Mouse (Mus musculus) embryonic fibroblast, embryonic 13.5 days (primary cell): ENCODE measurements at regions not wholly inside any gene's neighbourhood (a gene's known extent, or its start where the extent isn't known, plus 50 kb on each side); places are given as distances from the start of the nearest gene placed in this dataset.

Experiments
- H3K27ac ChIP-seq: 2 replicates; pipeline ENCODE4 v1.5.1; 2012; ENCODE audit warnings: low read length, control low read depth, inconsistent platforms; ENCODE audit not compliant: insufficient read depth
- H3K4me1 ChIP-seq: 2 replicates; pipeline ENCODE4 v1.6.1; 2011; ENCODE audit warnings: low read length; ENCODE audit not compliant: control insufficient read depth, insufficient read depth
- H3K4me3 ChIP-seq: 2 replicates; pipeline ENCODE4 v1.5.1; 2011; ENCODE audit warnings: mild to moderate bottlenecking, control low read depth, low read length; ENCODE audit not compliant: insufficient read depth
- CTCF ChIP-seq: IDR thresholded peaks from 2 replicates; pipeline ENCODE4 v1.5.1; 2011; ENCODE audit warnings: mild to moderate bottlenecking, control low read depth, low read length, moderate library complexity, borderline replicate concordance; ENCODE audit not compliant: insufficient read depth
- POLR2A ChIP-seq: IDR thresholded peaks from 2 replicates; pipeline ENCODE4 v1.6.1; 2011; ENCODE audit warnings: low read depth, mild to moderate bottlenecking, control low read depth, low read length, moderate library complexity

DNA sequence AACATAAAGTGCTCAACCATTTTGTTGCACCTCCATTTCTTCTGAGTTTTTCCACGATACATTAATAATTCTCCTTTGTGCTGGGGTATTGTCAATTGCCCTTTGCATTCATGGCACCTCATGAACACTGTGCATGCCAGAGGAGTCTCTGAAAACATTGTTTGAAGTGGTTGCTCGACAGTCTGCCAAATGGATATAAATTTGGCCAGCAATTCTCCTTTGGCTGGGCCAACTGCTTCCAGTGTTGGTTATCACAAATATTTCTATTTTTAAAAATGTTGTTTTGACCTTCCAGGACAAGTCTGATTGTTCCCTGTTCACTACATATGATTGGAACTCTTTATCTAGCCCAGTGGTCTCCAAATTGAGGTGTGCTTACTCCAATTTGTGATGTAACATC is 184.1 kb upstream of the 9630041A04Rik start:
- Histone ChIP-seq H3K4me3 (no peak overlapping the region), H3K27ac (no peak overlapping the region), H3K4me1 (no peaks in the 10 kb centered on the region)
- TF ChIP-seq CTCF (no peak), POLR2A (no peak)

DNA sequence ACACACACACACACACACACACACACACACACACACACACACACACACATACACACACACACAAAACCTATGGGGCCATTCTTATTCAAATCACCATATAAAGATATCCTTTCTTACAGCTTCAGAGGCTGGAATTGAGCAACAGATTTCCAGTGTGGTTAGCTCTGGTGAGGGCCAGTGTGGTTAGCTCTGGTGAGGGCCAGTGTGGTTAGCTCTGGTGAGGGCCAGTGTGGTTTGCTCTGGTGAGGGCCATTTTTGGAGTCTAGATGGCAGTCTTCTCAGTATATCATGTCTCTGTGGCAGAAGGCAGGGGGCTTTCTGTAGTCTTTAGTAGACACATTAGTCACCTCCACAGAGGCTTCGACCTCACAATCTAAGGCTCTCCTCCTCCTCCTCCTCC is 191.5 kb upstream of the 9630041A04Rik start:
- H3K4me1 ChIP-seq: no peaks in the 10 kb centered on the region
- H3K4me3 ChIP-seq: no peak overlapping the region
- TF ChIP-seq CTCF: no peak
- no peak for TF ChIP-seq POLR2A
- H3K27ac ChIP-seq: no peak overlapping the region

DNA sequence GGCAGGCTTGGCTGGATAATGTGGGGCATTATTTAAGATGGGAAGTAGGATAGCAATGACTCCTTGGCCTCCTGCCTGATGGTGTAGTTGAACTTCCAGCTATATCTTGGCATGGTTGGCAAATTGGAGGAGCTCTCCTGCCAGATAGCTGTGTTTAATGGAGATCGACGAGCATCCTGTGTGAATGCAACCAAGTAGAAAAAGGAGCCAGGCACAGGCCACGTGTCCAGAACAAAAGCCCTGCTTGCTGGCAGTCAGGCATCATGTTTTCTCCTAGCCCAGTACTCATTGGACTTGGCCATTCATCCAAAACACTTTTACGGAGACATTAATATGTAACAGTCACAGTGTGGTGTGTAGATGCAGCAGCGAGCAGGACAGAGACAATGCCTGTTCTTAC is 211.8 kb upstream of the 9630041A04Rik start:
- no peak overlapping the region for H3K27ac ChIP-seq
- H3K4me1 ChIP-seq: no peaks in the 10 kb centered on the region
- TF ChIP-seq CTCF: no peak
- no peak for TF ChIP-seq POLR2A
- no peak overlapping the region for H3K4me3 ChIP-seq

DNA sequence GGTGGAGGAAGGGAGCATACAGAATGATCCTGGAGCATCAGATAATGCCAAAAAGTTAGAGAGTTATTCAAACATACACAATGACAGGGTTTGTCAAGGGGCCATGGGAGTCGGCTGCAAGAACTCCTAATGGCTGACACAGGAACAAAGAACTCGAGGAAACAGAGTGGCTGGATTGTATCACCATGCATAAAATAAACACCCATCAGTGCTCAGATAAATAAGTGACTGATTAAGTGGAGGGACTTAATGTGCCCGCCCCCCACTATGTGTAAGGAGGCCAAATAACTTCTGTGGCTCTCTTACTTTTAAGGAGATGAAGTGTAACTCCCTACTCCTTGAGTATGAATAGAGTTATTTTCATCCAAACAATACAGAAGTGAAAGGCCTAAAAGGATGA is 220.1 kb upstream of the 9630041A04Rik start:
- Histone ChIP-seq H3K4me1 (no peaks in the 10 kb centered on the region), H3K27ac (no peak overlapping the region), H3K4me3 (no peak overlapping the region)
- TF ChIP-seq POLR2A: no peak
- TF ChIP-seq CTCF: no peak

DNA sequence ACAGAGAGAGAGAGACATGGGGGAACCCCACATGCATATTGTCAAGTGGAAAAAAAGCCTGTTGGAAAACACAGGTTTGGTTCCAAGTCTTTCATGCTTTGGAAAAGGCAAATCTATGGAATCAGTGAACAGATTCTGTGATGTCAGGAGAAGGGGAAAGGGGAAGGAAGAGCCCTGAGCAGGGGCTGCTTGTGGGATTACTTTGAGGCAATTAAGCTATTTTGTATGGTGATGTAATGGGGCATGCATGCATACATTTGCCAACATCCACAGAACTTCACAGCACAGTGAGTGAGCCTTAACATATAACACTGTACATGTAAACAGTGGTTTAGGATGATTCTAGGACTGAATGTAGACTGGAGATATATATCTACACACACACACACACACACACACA is 221.0 kb upstream of the 9630041A04Rik start:
- no peak overlapping the region for H3K27ac ChIP-seq
- no peak overlapping the region for H3K4me3 ChIP-seq
- TF ChIP-seq POLR2A (no peak), CTCF (no peak)
- no peaks in the 10 kb centered on the region for H3K4me1 ChIP-seq

DNA sequence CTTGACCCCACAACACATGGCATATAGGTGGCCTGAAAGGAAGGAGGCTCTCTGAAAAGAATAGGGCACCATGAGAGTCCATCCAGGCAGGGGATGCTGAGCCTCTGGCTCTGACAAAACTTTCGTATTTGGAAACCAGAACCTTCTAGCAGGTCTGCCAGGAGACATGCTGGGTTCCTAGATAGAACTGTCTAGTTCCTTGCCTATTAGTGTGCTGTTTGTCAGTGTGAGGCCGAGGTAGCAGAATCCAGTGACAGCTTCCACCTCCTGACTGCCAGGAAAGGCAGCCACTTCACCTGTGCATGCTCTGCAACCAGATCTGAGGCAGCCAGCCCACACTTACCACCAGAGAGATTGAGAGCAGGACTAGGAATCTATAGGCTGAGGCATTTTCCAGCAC is 245.4 kb upstream of the 9630041A04Rik start:
- Histone ChIP-seq H3K4me1 (no peaks in the 10 kb centered on the region), H3K27ac (no peak overlapping the region), H3K4me3 (no peak overlapping the region)
- no peak for TF ChIP-seq POLR2A
- TF ChIP-seq CTCF: no peak

DNA sequence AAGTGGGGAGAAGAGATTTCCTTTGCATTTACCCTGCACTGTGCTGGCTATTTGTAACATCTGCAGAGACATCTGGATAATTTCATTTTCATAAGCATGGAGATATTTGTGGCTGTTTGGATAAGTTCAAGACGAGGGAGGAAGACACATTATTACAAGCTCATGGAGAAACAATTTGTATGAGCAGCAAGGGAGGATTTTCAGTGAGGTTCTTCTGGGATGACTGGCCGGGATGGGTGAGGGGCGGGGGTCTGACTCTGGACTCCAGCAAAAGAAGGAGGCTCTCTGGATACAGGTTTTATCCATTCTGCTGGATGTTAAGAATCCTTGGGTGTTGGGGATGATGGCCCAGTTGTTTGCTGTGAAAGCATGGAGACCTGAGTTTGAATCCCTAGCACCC is 246.5 kb upstream of the 9630041A04Rik start:
- H3K27ac ChIP-seq: no peak overlapping the region
- H3K4me3 ChIP-seq: no peak overlapping the region
- no peak for TF ChIP-seq CTCF
- TF ChIP-seq POLR2A: no peak
- H3K4me1 ChIP-seq: no peaks in the 10 kb centered on the region

DNA sequence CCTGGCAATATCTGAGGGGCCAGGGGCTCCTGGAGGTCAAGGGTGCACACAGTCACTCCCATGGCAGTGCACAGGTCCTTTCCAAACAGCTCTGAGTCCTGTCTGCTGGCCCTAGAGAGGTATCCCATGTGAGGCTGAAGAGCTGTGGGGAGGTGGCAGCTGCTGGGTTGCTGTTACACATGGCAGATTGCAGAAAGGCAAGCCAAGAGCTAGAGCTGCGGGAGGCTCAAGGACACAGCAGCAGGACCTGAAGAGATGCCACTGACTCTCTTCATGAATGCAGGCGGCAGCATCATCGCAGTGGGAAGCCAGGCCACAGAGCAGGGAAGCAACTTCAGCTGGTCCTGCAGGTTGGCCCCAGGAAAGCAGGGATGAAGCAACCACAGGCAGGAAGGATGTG is 247.7 kb upstream of the 9630041A04Rik start:
- Histone ChIP-seq H3K27ac (no peak overlapping the region), H3K4me3 (no peak overlapping the region), H3K4me1 (no peaks in the 10 kb centered on the region)
- TF ChIP-seq POLR2A: no peak
- no peak for TF ChIP-seq CTCF

DNA sequence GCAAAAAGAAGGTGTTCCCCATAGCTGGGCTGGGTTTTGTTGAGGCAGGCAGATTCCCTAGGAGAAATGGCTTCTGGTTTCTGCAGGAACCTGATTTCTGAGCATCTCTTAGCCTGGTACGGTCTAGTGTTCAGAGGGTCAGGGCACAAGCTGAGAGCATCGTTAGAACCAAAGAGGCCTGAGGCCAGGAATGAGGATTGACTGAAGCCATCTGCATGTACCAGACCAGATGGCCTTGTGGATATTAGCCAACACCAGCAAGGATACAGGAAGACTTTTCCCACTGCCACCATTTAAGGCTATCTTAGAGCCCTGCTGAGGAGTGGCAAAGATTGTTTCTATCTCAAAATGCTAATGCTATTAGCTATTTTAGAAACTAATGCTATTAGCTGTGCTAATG is 248.2 kb upstream of the 9630041A04Rik start:
- no peak for TF ChIP-seq CTCF
- TF ChIP-seq POLR2A: no peak
- Histone ChIP-seq H3K4me3 (no peak overlapping the region), H3K27ac (no peak overlapping the region), H3K4me1 (no peaks in the 10 kb centered on the region)

DNA sequence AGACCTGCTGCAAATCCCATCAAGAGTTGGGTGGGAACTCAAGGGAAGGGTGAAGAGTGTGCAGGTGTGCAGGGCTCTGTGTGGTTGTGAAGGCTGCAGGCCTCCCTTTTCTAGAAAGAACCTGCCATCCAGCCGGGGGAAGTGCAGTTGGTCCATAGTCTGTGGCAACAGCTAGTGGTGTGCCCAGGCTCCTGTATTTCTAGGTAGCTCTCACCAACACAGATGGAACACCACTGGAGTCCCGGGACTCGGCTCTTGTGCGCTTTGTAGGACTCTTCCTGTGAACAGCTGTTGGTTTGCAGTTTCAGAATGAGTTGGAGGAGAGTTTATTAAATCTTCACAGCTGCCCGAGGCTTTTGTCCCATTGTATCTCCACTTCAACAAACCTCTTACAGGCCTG is 248.7 kb upstream of the 9630041A04Rik start:
- H3K4me1 ChIP-seq: no peaks in the 10 kb centered on the region
- no peak overlapping the region for H3K4me3 ChIP-seq
- no peak overlapping the region for H3K27ac ChIP-seq
- TF ChIP-seq CTCF: no peak
- no peak for TF ChIP-seq POLR2A

DNA sequence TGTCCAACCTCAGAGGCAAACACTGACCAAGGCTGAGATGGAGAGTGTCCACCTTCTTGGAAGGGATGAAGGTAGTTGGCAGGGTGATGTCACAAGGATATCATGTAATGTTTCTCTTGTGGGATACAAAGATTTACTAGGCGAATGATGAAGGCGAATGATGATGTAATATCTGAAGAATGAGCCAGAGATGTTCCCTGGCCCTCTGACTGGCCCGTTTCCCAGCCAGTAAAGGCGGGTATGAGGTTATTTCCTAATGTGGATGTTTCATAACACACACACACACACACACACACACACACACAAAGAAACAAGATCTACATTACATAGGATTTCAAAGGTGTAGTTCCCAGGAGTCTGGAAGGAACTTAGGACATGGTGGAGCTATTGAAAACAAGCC is 249.1 kb upstream of the 9630041A04Rik start:
- no peak overlapping the region for H3K27ac ChIP-seq
- H3K4me3 ChIP-seq: no peak overlapping the region
- no peaks in the 10 kb centered on the region for H3K4me1 ChIP-seq
- no peak for TF ChIP-seq CTCF
- no peak for TF ChIP-seq POLR2A

DNA sequence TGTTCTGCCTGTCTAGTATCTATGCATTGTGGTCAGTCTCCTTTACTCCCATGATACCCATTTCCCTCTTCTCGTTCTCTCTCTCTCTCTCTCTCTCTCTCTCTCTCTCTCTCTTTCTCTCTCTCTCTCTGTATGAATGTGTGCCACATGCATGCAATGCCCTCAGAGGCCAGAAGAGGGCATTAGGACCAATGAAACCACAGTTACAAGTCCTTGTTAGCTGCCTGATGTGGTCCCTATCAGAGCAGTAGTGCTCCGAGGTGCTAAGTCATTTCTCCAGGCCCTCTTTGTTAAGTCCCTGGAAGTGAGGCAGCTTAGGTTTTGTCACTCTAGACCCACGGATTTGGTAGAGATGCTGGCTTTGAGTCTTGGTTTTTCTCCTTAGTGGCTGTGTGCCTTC is 250.2 kb upstream of the 9630041A04Rik start:
- Histone ChIP-seq H3K27ac (no peak overlapping the region), H3K4me3 (no peak overlapping the region), H3K4me1 (no peaks in the 10 kb centered on the region)
- TF ChIP-seq CTCF (no peak), POLR2A (no peak)
